Comparison of ENCODE assay signal across 22 mouse cellular contexts in genomic region chr5:36899392-36899791, GRCm38 (mm10). TPM values are rescaled to one million over a fixed set of nuclear protein-coding genes. Genes with fewer than 3 reads are reported as not detected.
A peak's percentile ranks its signal among the peaks of the same experiment; 100 is the strongest.
DNase-seq lines count a peak whose midpoint lies in the region; ATAC-seq and TF ChIP-seq lines count a peak whose summit lies in the region.
"Had no signal": no experiment of that assay in that cellular context is flagged by ENCODE, and none has a peak within 500 bp of the region (broad histone marks: within the 10 kb centered on the region; RNA-seq: fewer than 3 reads in every experiment).

No protein-coding gene starts in this region.

- H3K27ac ChIP-seq in hindbrain, postnatal 0 days = peak overlapping the region; percentile 59; the same call in 1 of the 2 replicates
- H3K27ac ChIP-seq in hindbrain, embryonic 11.5 days (ENCODE audit: low read depth, low read length) = no peak overlapping the region
- peak overlapping the region; percentile 69; the same call in 1 of the 2 replicates for H3K27ac ChIP-seq in neural tube, embryonic 13.5 days (replicated peaks)
- H3K27ac ChIP-seq: embryonic facial prominence, embryonic 13.5 days; forebrain, embryonic 12.5 days; gastrocnemius, adult 2 months; heart, embryonic 13.5 days had no signal

- no peak overlapping the region for H3K4me2 ChIP-seq in hindbrain, postnatal 0 days (ENCODE audit: low read depth, low read length)
- H3K4me2 ChIP-seq in hindbrain, embryonic 11.5 days (replicated peaks; ENCODE audit: low read depth, low read length) = no peak overlapping the region
- no peak overlapping the region for H3K4me2 ChIP-seq in neural tube, embryonic 13.5 days
- H3K4me2 ChIP-seq: embryonic facial prominence, embryonic 13.5 days; forebrain, embryonic 12.5 days; heart, embryonic 13.5 days; hindbrain, embryonic 15.5 days had no signal

- ATAC-seq in cerebellum, adult (ENCODE audit: insufficient number of reproducible peaks, low FRiP score, low TSS enrichment) = no peak
- no peak for ATAC-seq in hindbrain, postnatal 0 days
- no peak for ATAC-seq in hindbrain, embryonic 11.5 days (ENCODE audit: low FRiP score)
- no peak for ATAC-seq in neural tube, embryonic 13.5 days (ENCODE audit: low read depth)

- H3K9me3 ChIP-seq in hindbrain, postnatal 0 days (ENCODE audit: low read length) = no peaks in the 10 kb centered on the region
- H3K9me3 ChIP-seq in hindbrain, embryonic 11.5 days (ENCODE audit: control insufficient read depth, low read length) = no peaks in the 10 kb centered on the region
- H3K9me3 ChIP-seq in neural tube, embryonic 13.5 days = no peaks in the 10 kb centered on the region
- H3K9me3 ChIP-seq: embryonic facial prominence, embryonic 13.5 days; forebrain, embryonic 12.5 days; heart, embryonic 13.5 days; hindbrain, embryonic 15.5 days had no signal

- H3K9ac ChIP-seq in hindbrain, postnatal 0 days (replicated peaks; ENCODE audit: low read length) = no peak overlapping the region
- no peak overlapping the region for H3K9ac ChIP-seq in hindbrain, embryonic 11.5 days (ENCODE audit: low read depth, low read length)
- no peak overlapping the region for H3K9ac ChIP-seq in neural tube, embryonic 13.5 days
- H3K9ac ChIP-seq: embryonic facial prominence, embryonic 13.5 days; forebrain, embryonic 12.5 days; heart, embryonic 13.5 days; hindbrain, embryonic 15.5 days had no signal

- DNase-seq in cerebellum, adult 11-12 months = peak; percentile 70
- peak; percentile 66 to 73 for DNase-seq in cerebellum, postnatal 14 days
- DNase-seq in cerebellum, postnatal 4 days (ENCODE audit: low spot score in 2 of 2) = no peak
- no peak for DNase-seq in hindbrain, postnatal 0 days (ENCODE audit: low spot score)
- no peak for DNase-seq in hindbrain, embryonic 11.5 days (ENCODE audit: low spot score)
- DNase-seq in neural tube, embryonic 10.5 days (ENCODE audit: extremely low spot score, low spot score) = no peak
- DNase-seq: adrenal gland, postnatal 10 days; gastrocnemius, adult 2 months; gastrocnemius, postnatal 36 days; heart, adult 11 months; heart, postnatal 36 days; kidney, adult 11 months; kidney, adult 9 months had no signal

- H3K4me1 ChIP-seq in hindbrain, postnatal 0 days (ENCODE audit: insufficient read depth, low read length) = peaks cover 48% of the 10 kb centered on the region
- no peaks in the 10 kb centered on the region for H3K4me1 ChIP-seq in hindbrain, embryonic 11.5 days (replicated peaks; ENCODE audit: control insufficient read depth, insufficient read depth, low read length)
- H3K4me1 ChIP-seq in neural tube, embryonic 13.5 days (replicated peaks) = peaks cover 52% of the 10 kb centered on the region

- TF ChIP-seq CTCF in hindbrain, postnatal 0 days (IDR thresholded peaks at IDR 0.05; ENCODE audit: low read depth) = no peak

- H3K27me3 ChIP-seq in hindbrain, postnatal 0 days (ENCODE audit: insufficient read depth, low read length) = no peaks in the 10 kb centered on the region
- no peaks in the 10 kb centered on the region for H3K27me3 ChIP-seq in hindbrain, embryonic 11.5 days (ENCODE audit: control insufficient read depth, insufficient read depth, low read length)
- no peaks in the 10 kb centered on the region for H3K27me3 ChIP-seq in neural tube, embryonic 13.5 days
- H3K27me3 ChIP-seq: embryonic facial prominence, embryonic 13.5 days; hindbrain, embryonic 15.5 days had no signal

- no peaks in the 10 kb centered on the region for H3K36me3 ChIP-seq in hindbrain, postnatal 0 days (ENCODE audit: insufficient read depth, low read length)
- no peaks in the 10 kb centered on the region for H3K36me3 ChIP-seq in hindbrain, embryonic 11.5 days (ENCODE audit: control insufficient read depth, insufficient read depth, low read length)
- no peaks in the 10 kb centered on the region for H3K36me3 ChIP-seq in neural tube, embryonic 13.5 days
- H3K36me3 ChIP-seq: embryonic facial prominence, embryonic 13.5 days; forebrain, embryonic 12.5 days; heart, embryonic 13.5 days; hindbrain, embryonic 15.5 days had no signal

- 65% methylated on average over 5 of the region's 5 CpGs for WGBS in hindbrain, postnatal 0 days
- 74% methylated on average over 5 of the region's 5 CpGs for WGBS in hindbrain, embryonic 11.5 days
- WGBS in neural tube, embryonic 13.5 days = 67% methylated on average over 5 of the region's 5 CpGs

- H3K4me3 ChIP-seq in hindbrain, postnatal 0 days (ENCODE audit: low read length) = no peak overlapping the region
- no peak overlapping the region for H3K4me3 ChIP-seq in hindbrain, embryonic 11.5 days (ENCODE audit: low read depth, low read length)
- no peak overlapping the region for H3K4me3 ChIP-seq in neural tube, embryonic 13.5 days
- H3K4me3 ChIP-seq: embryonic facial prominence, embryonic 13.5 days; forebrain, embryonic 12.5 days; gastrocnemius, adult 2 months; heart, embryonic 13.5 days; hindbrain, embryonic 15.5 days had no signal

RNA-seq across cellular contexts. Expression of gene Ppp2r2c, which starts 31.1 kb away (rescaled TPM):
- 255 and 263 TPM in 2 replicates for total RNA-seq in hindbrain, postnatal 0 days (2014; rRNA removed)
- 103 and 105 TPM in 2 replicates for polyA plus RNA-seq in hindbrain, postnatal 0 days (2015; fragmentation: Nextera tagmentation; extraction: Ambion mirVana)
- polyA plus RNA-seq in hindbrain, embryonic 11.5 days (2014; fragmentation: Nextera tagmentation; extraction: Ambion mirVana) = 1.9 and 3.3 TPM in 2 replicates
- polyA plus RNA-seq in neural tube, embryonic 13.5 days (2015; fragmentation: Nextera tagmentation; extraction: Ambion mirVana) = 43.1 and 44.8 TPM in 2 replicates
- total RNA-seq: MEL had no signal
- polyA plus RNA-seq: C2C12; heart, postnatal 0 days had no signal

Comparison
In these comparisons a context has a peak if more than half of its experiments do, and no peak if none do; other contexts are left out.
1. DNase-seq: peak in cerebellum, adult 11-12 months (single experiment) and cerebellum, postnatal 14 days (2 of 2); none in cerebellum, postnatal 4 days (0 of 2), hindbrain, postnatal 0 days (single experiment), hindbrain, embryonic 11.5 days (single experiment) and neural tube, embryonic 10.5 days (single experiment).
2. RNA of gene Ppp2r2c, which starts 31.1 kb away (polyA plus RNA-seq): 103 to 105 TPM in hindbrain, postnatal 0 days and 43.1 to 44.8 TPM in neural tube, embryonic 13.5 days; 1.9 to 3.3 TPM in hindbrain, embryonic 11.5 days; every median in the first group is over 10 times any median in the second.